Mouse (Mus musculus) hindbrain, embryonic 11.5 days (tissue): Measurements from ENCODE around the gene Lrrc46. TPM values are rescaled to one million over a fixed set of nuclear protein-coding genes. Genes with fewer than 3 reads are reported as not detected.

Source experiments
- ATAC-seq: fragments of 200-750 bp; cut with Nextera tagmentation; 2 replicates; pipeline ENCODE4 v1.8.0; 2017; ENCODE audit warnings: mild to moderate bottlenecking, moderate TSS enrichment, moderate library complexity; ENCODE audit not compliant: low FRiP score
- DNase-seq: peaks from one replicate; pipeline ENCODE4 v3.0.0-alpha.2; 2015; ENCODE audit warnings: low spot score
- H3K27ac ChIP-seq: fragments of 300-500 bp; sonication (generic); 2 replicates; pipeline ENCODE4 v1.5.1; 2014; ENCODE audit warnings: mild to moderate bottlenecking, low read depth, low read length
- H3K27me3 ChIP-seq: fragments of 300-500 bp; sonication (generic); 2 replicates; pipeline ENCODE4 v1.6.1; 2014; ENCODE audit warnings: mild to moderate bottlenecking, low read length, moderate library complexity, mixed read lengths; ENCODE audit not compliant: control insufficient read depth, insufficient read depth
- H3K36me3 ChIP-seq: fragments of 300-500 bp; sonication (generic); 2 replicates; pipeline ENCODE4 v1.6.1; 2014; ENCODE audit warnings: mild to moderate bottlenecking, low read length, moderate library complexity, mixed read lengths; ENCODE audit not compliant: control insufficient read depth, insufficient read depth
- H3K4me1 ChIP-seq: fragments of 300-500 bp; sonication (generic); replicated peaks from 2 replicates; pipeline ENCODE4 v1.6.1; 2014; ENCODE audit warnings: low read length, mixed read lengths; ENCODE audit not compliant: control insufficient read depth, insufficient read depth
- H3K4me2 ChIP-seq: fragments of 300-500 bp; sonication (generic); replicated peaks from 2 replicates; pipeline ENCODE4 v1.6.1; 2014; ENCODE audit warnings: mild to moderate bottlenecking, low read depth, low read length
- H3K4me3 ChIP-seq: fragments of 300-500 bp; sonication (generic); 2 replicates; pipeline ENCODE4 v1.5.1; 2014; ENCODE audit warnings: low read depth, low read length
- H3K9ac ChIP-seq: fragments of 300-500 bp; sonication (generic); 2 replicates; pipeline ENCODE4 v1.6.1; 2014; ENCODE audit warnings: low read depth, low read length
- H3K9me3 ChIP-seq: fragments of 300-500 bp; sonication (generic); 2 replicates; pipeline ENCODE4 v1.6.1; 2016; ENCODE audit warnings: low read length; ENCODE audit not compliant: control insufficient read depth
- WGBS: fragments of 180-500 bp; shearing (Covaris S2); extraction: QIAGEN DNeasy Blood & Tissue Kit; methylation state at CpG from one replicate; pipeline ENCODE4 v1.1.7; 2014; 5-methylcytosine and 5-hydroxymethylcytosine counted together
- polyA plus RNA-seq: library from polyadenylated mRNA; unstranded; fragments of >200 nt; fragmentation: Nextera tagmentation; extraction: Ambion mirVana; gene quantifications from 2 replicates; pipeline ENCODE4 v1.2.1, GENCODE M21; 2014

Gene Lrrc46
- polyA plus RNA-seq, 1 experiment from 2014 or later, result 5.3 TPM

- no peaks in the 10 kb centered on the region; the same call in 1 of the 2 replicates for H3K4me1 ChIP-seq
- 74% methylated on average over 7 of the region's 7 CpGs for WGBS
- no peaks in the 10 kb centered on the region for H3K9me3 ChIP-seq
- no peak for DNase-seq
- no peak overlapping the region for H3K4me2 ChIP-seq
- no peaks in the 10 kb centered on the region for H3K36me3 ChIP-seq
- no peak overlapping the region for H3K9ac ChIP-seq
- no peak overlapping the region for H3K27ac ChIP-seq
- no peak overlapping the region for H3K4me3 ChIP-seq
- no peak for ATAC-seq
- no peaks in the 10 kb centered on the region for H3K27me3 ChIP-seq
Measured at GRCm38 (mm10) chr11:97038881-97039280, 2.3 kb downstream of the Lrrc46 start.

- 79% methylated on average over 5 of the region's 5 CpGs for WGBS
- H3K36me3 ChIP-seq, result no peaks in the 10 kb centered on the region
- no peak overlapping the region for H3K9ac ChIP-seq
- H3K4me2 ChIP-seq, result no peak overlapping the region
- H3K9me3 ChIP-seq, result no peaks in the 10 kb centered on the region
- no peak overlapping the region for H3K27ac ChIP-seq
- no peak overlapping the region for H3K4me3 ChIP-seq
- H3K4me1 ChIP-seq, result no peaks in the 10 kb centered on the region
- no peaks in the 10 kb centered on the region for H3K27me3 ChIP-seq
- DNase-seq (no peak), ATAC-seq (no peak)
Measured at GRCm38 (mm10) chr11:97036141-97036540, 5.1 kb downstream of the Lrrc46 start.

GRCm38 (mm10) chr11:97033781-97034180 lies 7.4 kb downstream of the Lrrc46 start:
- no peaks in the 10 kb centered on the region for H3K36me3 ChIP-seq
- peaks cover 3% of the 10 kb centered on the region; the same call in 1 of the 2 replicates for H3K4me1 ChIP-seq
- no peak overlapping the region for H3K4me3 ChIP-seq
- H3K9ac ChIP-seq, result no peak overlapping the region
- no peak overlapping the region for H3K4me2 ChIP-seq
- DNase-seq, result no peak
- H3K27ac ChIP-seq, result no peak overlapping the region
- H3K9me3 ChIP-seq, result no peaks in the 10 kb centered on the region
- ATAC-seq, result no peak
- no peaks in the 10 kb centered on the region for H3K27me3 ChIP-seq
- WGBS, result 89% methylated on average over 4 of the region's 4 CpGs

- no peak for DNase-seq
- Histone ChIP-seq H3K9me3 (no peaks in the 10 kb centered on the region), H3K4me3 (no peak overlapping the region), H3K36me3 (no peaks in the 10 kb centered on the region), H3K27ac (no peak overlapping the region), H3K27me3 (no peaks in the 10 kb centered on the region), H3K4me2 (no peak overlapping the region), H3K9ac (no peak overlapping the region), H3K4me1 (peaks cover 3% of the 10 kb centered on the region; the same call in 1 of the 2 replicates)
- no peak for ATAC-seq
- WGBS, result 94% methylated on average over 4 of the region's 4 CpGs
Measured at GRCm38 (mm10) chr11:97032499-97032898, 8.7 kb downstream of the Lrrc46 start.

- H3K27ac ChIP-seq, result no peak overlapping the region
- ATAC-seq (no peak), DNase-seq (no peak)
- peaks cover 3% of the 10 kb centered on the region; the same call in 1 of the 2 replicates for H3K4me1 ChIP-seq
- H3K27me3 ChIP-seq, result no peaks in the 10 kb centered on the region
- no peak overlapping the region for H3K4me2 ChIP-seq
- no peaks in the 10 kb centered on the region for H3K9me3 ChIP-seq
- no peak overlapping the region for H3K9ac ChIP-seq
- 83% methylated on average over 12 of the region's 12 CpGs for WGBS
- H3K4me3 ChIP-seq, result no peak overlapping the region
- no peaks in the 10 kb centered on the region for H3K36me3 ChIP-seq
Measured at GRCm38 (mm10) chr11:97031977-97032376, 9.2 kb downstream of the Lrrc46 start.

- Histone ChIP-seq H3K9ac (peak overlapping the region; percentile 79), H3K27me3 (no peaks in the 10 kb centered on the region), H3K4me2 (peak overlapping the region; percentile 81), H3K4me1 (peaks cover 6% of the 10 kb centered on the region), H3K27ac (no peak overlapping the region), H3K4me3 (peak overlapping the region; percentile 62), H3K9me3 (no peaks in the 10 kb centered on the region), H3K36me3 (no peaks in the 10 kb centered on the region)
- DNase-seq, result no peak
- no peak for ATAC-seq
- 23% methylated on average over 15 of the region's 15 CpGs for WGBS
Measured at GRCm38 (mm10) chr11:97030426-97030825, 10.8 kb downstream of the Lrrc46 start.

GRCm38 (mm10) chr11:97029686-97030417 lies 11.4 kb downstream of the Lrrc46 start, which contains the start of gene Scrn2:
Scrn2 (plus strand) TSS chr11:97029938.
- DNase-seq (peak; percentile 93), ATAC-seq (peak; percentile 64)
- peak within 1 kb of the TSS; percentile 81 for H3K4me2 ChIP-seq
- peak within 1 kb of the TSS; percentile 79 for H3K9ac ChIP-seq
- H3K4me3 ChIP-seq, result peak within 1 kb of the TSS; percentile 62
- WGBS, result under 1% methylated on average over 25 of the region's 25 CpGs
- H3K27me3 ChIP-seq, result 0 out of 2 replicates have a peak, but pooled peaks cover 2% of the 10 kb centered on the region
- no peaks in the 10 kb centered on the region for H3K9me3 ChIP-seq
- peaks cover 6% of the 10 kb centered on the region for H3K4me1 ChIP-seq
- no peaks in the 10 kb centered on the region for H3K36me3 ChIP-seq
- peak within 1 kb of the TSS; percentile 67 for H3K27ac ChIP-seq

GRCm38 (mm10) chr11:97025721-97026344 lies 15.4 kb downstream of the Lrrc46 start:
- Histone ChIP-seq H3K9ac (peak overlapping the region; percentile 49), H3K27ac (peak overlapping the region; percentile 43), H3K4me3 (peak overlapping the region; percentile 10; the same call in 1 of the 2 replicates), H3K27me3 (peaks cover 36% of the 10 kb centered on the region), H3K4me2 (peak overlapping the region; percentile 35), H3K4me1 (peaks cover 17% of the 10 kb centered on the region), H3K36me3 (no peaks in the 10 kb centered on the region), H3K9me3 (no peaks in the 10 kb centered on the region)
- 1% methylated on average over 17 of the region's 17 CpGs for WGBS
- DNase-seq (peak; percentile 95), ATAC-seq (peak; percentile 37)
